Comparison of ENCODE assay signal across 32 mouse cellular contexts in genomic region chr2:28914121-28914520, GRCm38 (mm10). TPM values are rescaled to one million over a fixed set of nuclear protein-coding genes. Genes with fewer than 3 reads are reported as not detected.
DNase-seq lines count a peak whose midpoint lies in the region; ATAC-seq lines count a peak whose summit lies in the region.
"Had no signal": no experiment of that assay in that cellular context is flagged by ENCODE, and none has a peak within 500 bp of the region (broad histone marks: within the 10 kb centered on the region; RNA-seq: fewer than 3 reads in every experiment).

No protein-coding gene starts in this region.

- ATAC-seq in hindbrain, embryonic 12.5 days (ENCODE audit: low FRiP score), result no peak
- ATAC-seq in hindbrain, embryonic 16.5 days, result no peak
- ATAC-seq in midbrain, embryonic 13.5 days, result no peak
- ATAC-seq in neural tube, embryonic 12.5 days (ENCODE audit: low FRiP score, low read depth), result no peak
- ATAC-seq: CD4-positive, CD25-positive, alpha-beta regulatory T cell, adult 4 months; intestine, embryonic 16.5 days had no signal

- peaks cover 38% of the 10 kb centered on the region for H3K4me1 ChIP-seq in hindbrain, embryonic 12.5 days
- peaks cover 11% of the 10 kb centered on the region for H3K4me1 ChIP-seq in hindbrain, embryonic 16.5 days (ENCODE audit: control insufficient read depth, insufficient read depth, low read depth, low read length)
- peaks cover 55% of the 10 kb centered on the region for H3K4me1 ChIP-seq in midbrain, embryonic 13.5 days (replicated peaks)
- H3K4me1 ChIP-seq in neural tube, embryonic 12.5 days, result peaks cover 35% of the 10 kb centered on the region

- peak overlapping the region; percentile 20; the same call in 1 of the 2 replicates for H3K4me3 ChIP-seq in hindbrain, embryonic 12.5 days
- H3K4me3 ChIP-seq in hindbrain, embryonic 16.5 days (ENCODE audit: low read length), result peak overlapping the region; percentile 37
- peak overlapping the region; percentile 43 for H3K4me3 ChIP-seq in midbrain, embryonic 13.5 days (replicated peaks)
- peak overlapping the region; percentile 13; the same call in 1 of the 2 replicates for H3K4me3 ChIP-seq in neural tube, embryonic 12.5 days
- H3K4me3 ChIP-seq: embryonic facial prominence, embryonic 15.5 days; myocyte had no signal

- H3K9ac ChIP-seq in hindbrain, embryonic 12.5 days, result no peak overlapping the region
- 0 out of 2 replicates have a peak overlapping the region, but pooled peaks have one; percentile 35 for H3K9ac ChIP-seq in hindbrain, embryonic 16.5 days (ENCODE audit: low read depth, low read length)
- H3K9ac ChIP-seq in midbrain, embryonic 13.5 days (replicated peaks), result peak overlapping the region; percentile 68
- H3K9ac ChIP-seq in neural tube, embryonic 12.5 days, result no peak overlapping the region
- H3K9ac ChIP-seq: embryonic facial prominence, embryonic 15.5 days; forebrain, embryonic 12.5 days; liver, embryonic 14.5 days had no signal

- H3K36me3 ChIP-seq in hindbrain, embryonic 12.5 days, result no peaks in the 10 kb centered on the region
- H3K36me3 ChIP-seq in hindbrain, embryonic 16.5 days (ENCODE audit: control insufficient read depth, insufficient read depth, low read length), result no peaks in the 10 kb centered on the region
- peaks cover under 1% of the 10 kb centered on the region; the same call in 1 of the 2 replicates for H3K36me3 ChIP-seq in midbrain, embryonic 13.5 days
- H3K36me3 ChIP-seq in neural tube, embryonic 12.5 days, result no peaks in the 10 kb centered on the region
- H3K36me3 ChIP-seq: embryonic facial prominence, embryonic 15.5 days; forebrain, embryonic 12.5 days had no signal

- H3K27me3 ChIP-seq in hindbrain, embryonic 12.5 days, result peaks cover 99% of the 10 kb centered on the region
- H3K27me3 ChIP-seq in hindbrain, embryonic 16.5 days (replicated peaks; ENCODE audit: control insufficient read depth, insufficient read depth, low read length), result peaks cover 68% of the 10 kb centered on the region
- H3K27me3 ChIP-seq in midbrain, embryonic 13.5 days, result peaks cover 97% of the 10 kb centered on the region
- peaks cover 98% of the 10 kb centered on the region for H3K27me3 ChIP-seq in neural tube, embryonic 12.5 days (replicated peaks)

- 0% methylated on average over 2 of the region's 2 CpGs for WGBS in hindbrain, embryonic 12.5 days
- 2% methylated on average over 2 of the region's 2 CpGs for WGBS in hindbrain, embryonic 16.5 days
- WGBS in midbrain, embryonic 13.5 days, result 0% methylated on average over 2 of the region's 2 CpGs
- 3% methylated on average over 2 of the region's 2 CpGs for WGBS in neural tube, embryonic 12.5 days

- no peak overlapping the region for H3K27ac ChIP-seq in hindbrain, embryonic 12.5 days
- H3K27ac ChIP-seq in hindbrain, embryonic 16.5 days (ENCODE audit: low read depth, low read length), result peak overlapping the region; percentile 75; the same call in 1 of the 2 replicates
- H3K27ac ChIP-seq in midbrain, embryonic 13.5 days, result peak overlapping the region; percentile 86
- H3K27ac ChIP-seq in neural tube, embryonic 12.5 days, result no peak overlapping the region
- H3K27ac ChIP-seq: embryonic facial prominence, embryonic 15.5 days; forebrain, embryonic 12.5 days; kidney, postnatal 0 days; liver, embryonic 14.5 days; stomach, postnatal 0 days had no signal

- no peaks in the 10 kb centered on the region for H3K9me3 ChIP-seq in hindbrain, embryonic 12.5 days (replicated peaks)
- H3K9me3 ChIP-seq in hindbrain, embryonic 16.5 days (ENCODE audit: control insufficient read depth, low read length), result no peaks in the 10 kb centered on the region
- no peaks in the 10 kb centered on the region for H3K9me3 ChIP-seq in midbrain, embryonic 13.5 days
- no peaks in the 10 kb centered on the region for H3K9me3 ChIP-seq in neural tube, embryonic 12.5 days
- H3K9me3 ChIP-seq: embryonic facial prominence, embryonic 15.5 days; forebrain, embryonic 12.5 days had no signal

- no peak overlapping the region for H3K4me2 ChIP-seq in hindbrain, embryonic 12.5 days (replicated peaks)
- no peak overlapping the region for H3K4me2 ChIP-seq in hindbrain, embryonic 16.5 days (ENCODE audit: low read length)
- peak overlapping the region; percentile 54 for H3K4me2 ChIP-seq in midbrain, embryonic 13.5 days (replicated peaks)
- no peak overlapping the region for H3K4me2 ChIP-seq in neural tube, embryonic 12.5 days (replicated peaks)
- H3K4me2 ChIP-seq: embryonic facial prominence, embryonic 15.5 days; forebrain, embryonic 12.5 days had no signal

- DNase-seq in c-Kit-positive CD71-positive TER-119-positive erythroid progenitor cells, embryonic 14.5 days (ENCODE audit: low spot score), result no peak
- DNase-seq in cerebellum, postnatal 10 days, result no peak
- DNase-seq in spleen, postnatal 36 days (ENCODE audit: low spot score in 2 of 2), result no peak
- DNase-seq in left cerebral cortex, adult 8-10 months (ENCODE audit: low spot score in 2 of 2), result no peak
- DNase-seq: adrenal gland, postnatal 25 days; cerebellum, adult 9-10 months; gastrocnemius, postnatal 10 days; heart, postnatal 14 days; kidney, adult 8-10 months; liver; lung, adult 2 months; lung, postnatal 14 days; right cerebral cortex, adult 18-20 months; spleen, adult 18-20 months; thymus, adult 18-20 months; thymus, postnatal 4 days had no signal

RNA-seq across cellular contexts. Expression of gene Barhl1, which starts 2.3 kb away (rescaled TPM):
- 9.0 and 9.9 TPM in 2 replicates for polyA plus RNA-seq in hindbrain, embryonic 12.5 days (2016; fragmentation: Nextera tagmentation; extraction: Ambion mirVana)
- 27.3 and 29.3 TPM in 2 replicates for polyA plus RNA-seq in hindbrain, embryonic 16.5 days (2015; fragmentation: Nextera tagmentation; extraction: Ambion mirVana)
- 29.8 and 41.8 TPM in 2 replicates for polyA plus RNA-seq in midbrain, embryonic 13.5 days (2015; fragmentation: Nextera tagmentation; extraction: Ambion mirVana)
- polyA plus RNA-seq in neural tube, embryonic 12.5 days (2016; fragmentation: Nextera tagmentation; extraction: Ambion mirVana), result 13.5 and 17.4 TPM in 2 replicates
- under 1 TPM in 2 of 4 experiments, not detected in 2; 0.14 to 0.55 TPM for total RNA-seq in left cerebral cortex, adult 8-10 months (2022)
- total RNA-seq: adrenal gland, postnatal 25 days; common myeloid progenitor, adult 5-6 weeks; gastrocnemius, postnatal 10 days; granulocyte monocyte progenitor cell, adult 5-6 weeks; heart, postnatal 14 days had no signal
- polyA plus RNA-seq: CD4-positive, CD25-positive, alpha-beta regulatory T cell, adult 4 months; embryonic facial prominence, embryonic 15.5 days; heart, embryonic 14.5 days; intestine, embryonic 16.5 days; kidney, postnatal 0 days; limb, embryonic 11.5 days; liver, embryonic 14.5 days; stomach, postnatal 0 days had no signal

Comparison
In these comparisons a context has a peak if more than half of its experiments do, and no peak if none do; other contexts are left out.
1. H3K27ac ChIP-seq: peak in hindbrain, embryonic 16.5 days (single experiment) and midbrain, embryonic 13.5 days (single experiment); none in hindbrain, embryonic 12.5 days (single experiment) and neural tube, embryonic 12.5 days (single experiment).
2. H3K9ac ChIP-seq: peak in hindbrain, embryonic 16.5 days (single experiment) and midbrain, embryonic 13.5 days (single experiment); none in hindbrain, embryonic 12.5 days (single experiment) and neural tube, embryonic 12.5 days (single experiment).
3. Peak in every context shown above with its lines, with median percentiles within 50 percentile points of each other: H3K4me3 ChIP-seq.